Mouse (Mus musculus) forebrain, postnatal 0 days (tissue): ENCODE data around the gene Vwa8. TPM values are rescaled to one million over a fixed set of nuclear protein-coding genes. Genes with fewer than 3 reads are reported as not detected.

Experiments
- ATAC-seq: fragments of 200-750 bp; cut with Nextera tagmentation; 2 replicates; pipeline ENCODE4 v1.8.0; 2017; ENCODE audit warnings: mild to moderate bottlenecking, moderate library complexity
- DNase-seq: peaks from one replicate; pipeline ENCODE4 v3.0.0-alpha.2; 2015
- H3K27ac ChIP-seq: fragments of 300-500 bp; sonication (generic); 2 replicates; pipeline ENCODE4 v1.5.1; 2014; ENCODE audit warnings: low read depth, mild to moderate bottlenecking, antibody characterized with exemption, low read length, moderate library complexity, mixed read lengths
- H3K27me3 ChIP-seq: fragments of 300-500 bp; sonication (generic); 2 replicates; pipeline ENCODE4 v1.6.1; 2014; ENCODE audit warnings: mild to moderate bottlenecking, low read length, mixed read lengths; ENCODE audit not compliant: insufficient read depth
- H3K36me3 ChIP-seq: fragments of 300-500 bp; sonication (generic); 2 replicates; pipeline ENCODE4 v1.6.1; 2014; ENCODE audit warnings: mild to moderate bottlenecking, moderate library complexity; ENCODE audit not compliant: insufficient read depth
- H3K4me1 ChIP-seq: fragments of 300-500 bp; sonication (generic); 2 replicates; pipeline ENCODE4 v1.6.1; 2014; ENCODE audit warnings: antibody characterized with exemption; ENCODE audit not compliant: insufficient read depth
- H3K4me2 ChIP-seq: fragments of 300-500 bp; sonication (generic); 2 replicates; pipeline ENCODE4 v1.6.1; 2014; ENCODE audit warnings: low read depth, mild to moderate bottlenecking, moderate library complexity
- H3K4me3 ChIP-seq: fragments of 300-500 bp; sonication (generic); 2 replicates; pipeline ENCODE4 v1.5.1; 2014; ENCODE audit warnings: low read depth, low read length, mixed read lengths
- H3K9ac ChIP-seq: fragments of 300-500 bp; sonication (generic); 2 replicates; pipeline ENCODE4 v1.6.1; 2014; ENCODE audit warnings: mild to moderate bottlenecking
- H3K9me3 ChIP-seq: fragments of 300-500 bp; sonication (generic); 2 replicates; pipeline ENCODE4 v1.6.1; 2016; ENCODE audit warnings: low read length
- CTCF ChIP-seq: sonication (generic); IDR thresholded peaks from 2 replicates; pipeline ENCODE4 v1.5.1; 2016; ENCODE audit warnings: antibody characterized with exemption, control low read depth, low read depth
- WGBS: fragments of 180-500 bp; shearing (Covaris S2); extraction: QIAGEN DNeasy Blood & Tissue Kit; methylation state at CpG from one replicate; pipeline ENCODE4 v1.1.7; 2014; 5-methylcytosine and 5-hydroxymethylcytosine counted together
- polyA plus RNA-seq: library from polyadenylated mRNA; unstranded; fragments of >200 nt; fragmentation: Nextera tagmentation; extraction: Ambion mirVana; gene quantifications from 2 replicates; pipeline ENCODE4 v1.2.1, GENCODE M21; 2015
- total RNA-seq: library from RNA; depleted of rRNA; stranded (reverse); fragments of >200 nt; gene quantifications from 2 replicates; pipeline ENCODE4 v1.2.3, GENCODE M21; 2014

Vwa8 gene
- total and polyA plus RNA-seq, 2 experiments from 2014 or later: 5.1 to 13.9 TPM

- Histone ChIP-seq H3K36me3 (no peaks in the 10 kb centered on the region), H3K27ac (no peak overlapping the region), H3K27me3 (no peaks in the 10 kb centered on the region), H3K9ac (no peak overlapping the region), H3K4me1 (no peaks in the 10 kb centered on the region), H3K4me3 (no peak overlapping the region), H3K4me2 (no peak overlapping the region), H3K9me3 (no peaks in the 10 kb centered on the region)
- WGBS: 95% methylated on average over 10 of the region's 10 CpGs
- TF ChIP-seq CTCF: no peak
- DNase-seq: no peak
- no peak for ATAC-seq
These were observed 59.5 kb downstream of the Vwa8 start for GRCm38 (mm10) chr14:78908205-78908863.

DNA sequence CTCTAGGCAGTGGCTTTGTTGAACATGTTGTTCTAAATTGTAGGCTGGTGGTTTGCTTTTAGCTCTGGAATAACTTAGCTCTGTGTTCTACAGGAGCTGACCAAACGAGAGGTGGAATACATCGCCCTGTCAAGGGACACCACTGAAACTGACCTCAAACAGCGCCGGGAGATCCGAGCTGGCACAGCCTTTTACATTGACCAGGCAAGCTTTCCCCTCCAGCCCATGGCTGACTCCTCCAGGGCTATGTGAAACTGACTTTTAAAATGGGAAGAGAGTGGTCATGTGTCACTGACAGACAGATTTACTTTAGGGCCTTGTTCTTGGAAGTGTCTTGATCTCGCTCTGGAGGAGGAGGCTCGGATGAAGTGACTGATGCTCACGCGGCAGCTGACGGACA, 63.2 kb downstream of the Vwa8 start:
- no peak for DNase-seq
- Histone ChIP-seq H3K27ac (no peak overlapping the region), H3K4me3 (no peak overlapping the region), H3K4me2 (no peak overlapping the region), H3K9me3 (no peaks in the 10 kb centered on the region), H3K27me3 (no peaks in the 10 kb centered on the region), H3K4me1 (no peaks in the 10 kb centered on the region), H3K9ac (no peak overlapping the region), H3K36me3 (no peaks in the 10 kb centered on the region)
- no peak for TF ChIP-seq CTCF
- ATAC-seq: no peak
- WGBS: 88% methylated on average over 10 of the region's 10 CpGs

GRCm38 (mm10) chr14:78914180-78914579, 65.3 kb downstream of the Vwa8 start:
- Histone ChIP-seq H3K9me3 (no peaks in the 10 kb centered on the region), H3K9ac (no peak overlapping the region), H3K4me1 (no peaks in the 10 kb centered on the region), H3K36me3 (no peaks in the 10 kb centered on the region), H3K4me2 (no peak overlapping the region), H3K27ac (no peak overlapping the region), H3K27me3 (no peaks in the 10 kb centered on the region), H3K4me3 (no peak overlapping the region)
- DNase-seq: no peak
- ATAC-seq: no peak
- TF ChIP-seq CTCF: no peak
- 87% methylated on average over 8 of the region's 8 CpGs for WGBS

- 92% methylated on average over 2 of the region's 2 CpGs for WGBS
These were observed 67.8 kb downstream of the Vwa8 start for GRCm38 (mm10) chr14:78916691-78917090.

GRCm38 (mm10) chr14:78921219-78921618, 72.4 kb downstream of the Vwa8 start:
- Histone ChIP-seq H3K4me3 (no peak overlapping the region), H3K27me3 (no peaks in the 10 kb centered on the region), H3K36me3 (no peaks in the 10 kb centered on the region), H3K9me3 (no peaks in the 10 kb centered on the region), H3K27ac (no peak overlapping the region), H3K9ac (no peak overlapping the region), H3K4me1 (no peaks in the 10 kb centered on the region), H3K4me2 (no peak overlapping the region)
- WGBS: 75% methylated on average over 2 of the region's 2 CpGs
- DNase-seq: no peak
- no peak for ATAC-seq
- no peak for TF ChIP-seq CTCF

More at GRCm38 (mm10) chr14:78916691-78917090, 67.8 kb downstream of the Vwa8 start:
- H3K9ac ChIP-seq: no peak overlapping the region
- no peaks in the 10 kb centered on the region for H3K36me3 ChIP-seq
- H3K27ac ChIP-seq: no peak overlapping the region
- no peaks in the 10 kb centered on the region for H3K4me1 ChIP-seq
- DNase-seq: no peak
- no peak for ATAC-seq
- H3K9me3 ChIP-seq: no peaks in the 10 kb centered on the region
- H3K4me3 ChIP-seq: no peak overlapping the region
- H3K4me2 ChIP-seq: no peak overlapping the region
- H3K27me3 ChIP-seq: no peaks in the 10 kb centered on the region
- no peak for TF ChIP-seq CTCF

DNA sequence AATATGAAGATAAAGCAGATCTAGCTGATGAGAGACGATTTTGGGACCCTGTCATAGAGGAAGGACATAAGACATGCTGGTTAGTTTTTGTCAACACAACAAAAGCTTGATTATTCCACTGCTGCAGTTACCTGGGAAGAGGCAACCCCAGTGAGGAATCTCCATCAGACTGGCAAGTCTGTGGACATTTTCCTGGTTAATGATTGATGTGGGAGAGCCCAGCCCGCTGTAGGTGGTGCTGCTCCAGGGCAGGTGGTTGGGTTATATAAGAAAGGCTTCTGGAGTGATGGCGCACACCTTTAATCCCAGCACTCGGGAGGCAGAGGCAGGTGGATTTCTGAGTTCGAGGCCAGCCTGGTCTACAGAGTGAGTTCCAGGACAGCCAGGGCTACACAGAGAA, 74.8 kb downstream of the Vwa8 start:
- ATAC-seq (no peak), DNase-seq (no peak)
- Histone ChIP-seq H3K27ac (no peak overlapping the region), H3K4me1 (no peaks in the 10 kb centered on the region), H3K9me3 (no peaks in the 10 kb centered on the region), H3K9ac (no peak overlapping the region), H3K27me3 (no peaks in the 10 kb centered on the region), H3K4me2 (no peak overlapping the region), H3K36me3 (no peaks in the 10 kb centered on the region), H3K4me3 (no peak overlapping the region)
- WGBS: 91% methylated on average over 5 of the region's 5 CpGs
- TF ChIP-seq CTCF: no peak

GRCm38 (mm10) chr14:78924755-78925537, 76.1 kb downstream of the Vwa8 start:
- WGBS: 69% methylated on average over 21 of the region's 21 CpGs
- TF ChIP-seq CTCF: no peak
- Histone ChIP-seq H3K36me3 (no peaks in the 10 kb centered on the region), H3K4me3 (no peak overlapping the region), H3K27ac (no peak overlapping the region), H3K27me3 (no peaks in the 10 kb centered on the region), H3K4me1 (no peaks in the 10 kb centered on the region), H3K4me2 (no peak overlapping the region), H3K9me3 (no peaks in the 10 kb centered on the region), H3K9ac (no peak overlapping the region)
- ATAC-seq (0 out of 2 replicates have a peak, but pooled peaks have one; percentile 29), DNase-seq (no peak)
